Mouse (Mus musculus): ENCODE measurements at regions not wholly inside any gene's neighbourhood (a gene's known extent, or its start where the extent isn't known, plus 50 kb on each side); places are given as distances from the start of the nearest gene placed in this dataset.
A peak's percentile ranks its signal among the peaks of the same experiment; 100 is the strongest.

- DNase-seq: peak; percentile 17
Observed at GRCm38 (mm10) chr6:78899952-78900351, 431.3 kb upstream of the Reg3g start.

- no peak for DNase-seq
Observed at GRCm38 (mm10) chr6:78892730-78893129, 424.1 kb upstream of the Reg3g start.

- DNase-seq: no peak
Observed at GRCm38 (mm10) chr6:78863031-78863430, 394.4 kb upstream of the Reg3g start.

GRCm38 (mm10) chr6:78841261-78841660 lies 372.6 kb upstream of the Reg3g start:
- DNase-seq: no peak

GRCm38 (mm10) chr6:78825901-78826629 lies 357.4 kb upstream of the Reg3g start:
- no peak for DNase-seq

GRCm38 (mm10) chr6:78821251-78821650 lies 352.6 kb upstream of the Reg3g start:
- DNase-seq: no peak

GRCm38 (mm10) chr6:78797013-78797412 lies 328.3 kb upstream of the Reg3g start:
- DNase-seq: no peak

GRCm38 (mm10) chr6:78788972-78789371 lies 320.3 kb upstream of the Reg3g start:
- DNase-seq: no peak

GRCm38 (mm10) chr6:78757619-78758018 lies 288.9 kb upstream of the Reg3g start:
- DNase-seq: no peak

Data from right cerebral cortex, postnatal 4 days (tissue).